Mouse (Mus musculus): ENCODE measurements around the gene Phactr1.

Gene Phactr1

GRCm38 (mm10) chr13:43085226-43085625 is 404.8 kb downstream of the Phactr1 start:
- ATAC-seq (ENCODE audit: insufficient number of reproducible peaks, low FRiP score, low TSS enrichment) = no peak

- peak; percentile 32 for ATAC-seq (ENCODE audit: insufficient number of reproducible peaks, low FRiP score, low TSS enrichment)
These were observed 413.9 kb downstream of the Phactr1 start for GRCm38 (mm10) chr13:43094365-43094764.

GRCm38 (mm10) chr13:43102943-43103342 is 422.5 kb downstream of the Phactr1 start:
- no peak for ATAC-seq (ENCODE audit: insufficient number of reproducible peaks, low FRiP score, low TSS enrichment)

- no peak for ATAC-seq (ENCODE audit: insufficient number of reproducible peaks, low FRiP score, low TSS enrichment)
These were observed 424.1 kb downstream of the Phactr1 start for GRCm38 (mm10) chr13:43104496-43104895.

GRCm38 (mm10) chr13:43112280-43112679 is 431.9 kb downstream of the Phactr1 start:
- ATAC-seq (ENCODE audit: insufficient number of reproducible peaks, low FRiP score, low TSS enrichment) = peak; percentile 96

GRCm38 (mm10) chr13:43112707-43113106 is 432.3 kb downstream of the Phactr1 start:
- no peak for ATAC-seq (ENCODE audit: insufficient number of reproducible peaks, low FRiP score, low TSS enrichment)

- ATAC-seq (ENCODE audit: insufficient number of reproducible peaks, low FRiP score, low TSS enrichment) = no peak
These were observed 432.7 kb downstream of the Phactr1 start for GRCm38 (mm10) chr13:43113141-43113540.

- ATAC-seq (ENCODE audit: insufficient number of reproducible peaks, low FRiP score, low TSS enrichment) = no peak
These were observed 442.1 kb downstream of the Phactr1 start for GRCm38 (mm10) chr13:43122306-43123070.

- ATAC-seq (ENCODE audit: insufficient number of reproducible peaks, low FRiP score, low TSS enrichment) = no peak
These were observed 443.7 kb downstream of the Phactr1 start for GRCm38 (mm10) chr13:43123895-43124682.

GRCm38 (mm10) chr13:43124683-43125074 is 444.3 kb downstream of the Phactr1 start:
- ATAC-seq (ENCODE audit: insufficient number of reproducible peaks, low FRiP score, low TSS enrichment) = no peak

GRCm38 (mm10) chr13:43130161-43130560 is 449.7 kb downstream of the Phactr1 start:
- no peak for ATAC-seq (ENCODE audit: insufficient number of reproducible peaks, low FRiP score, low TSS enrichment)

GRCm38 (mm10) chr13:43131741-43132191 is 451.3 kb downstream of the Phactr1 start:
- ATAC-seq (ENCODE audit: insufficient number of reproducible peaks, low FRiP score, low TSS enrichment) = no peak

GRCm38 (mm10) chr13:43132859-43133258 is 452.4 kb downstream of the Phactr1 start:
- ATAC-seq (ENCODE audit: insufficient number of reproducible peaks, low FRiP score, low TSS enrichment) = no peak

- ATAC-seq (ENCODE audit: insufficient number of reproducible peaks, low FRiP score, low TSS enrichment) = no peak
These were observed 453.0 kb downstream of the Phactr1 start for GRCm38 (mm10) chr13:43133400-43133799.

- ATAC-seq (ENCODE audit: insufficient number of reproducible peaks, low FRiP score, low TSS enrichment) = no peak
These were observed 454.0 kb downstream of the Phactr1 start for GRCm38 (mm10) chr13:43134468-43134867.

GRCm38 (mm10) chr13:43144720-43145418 is 464.4 kb downstream of the Phactr1 start:
- no peak for ATAC-seq (ENCODE audit: insufficient number of reproducible peaks, low FRiP score, low TSS enrichment)

- no peak for ATAC-seq (ENCODE audit: insufficient number of reproducible peaks, low FRiP score, low TSS enrichment)
These were observed 466.3 kb downstream of the Phactr1 start for GRCm38 (mm10) chr13:43146515-43147258.

GRCm38 (mm10) chr13:43148692-43149091 is 468.3 kb downstream of the Phactr1 start:
- no peak for ATAC-seq (ENCODE audit: insufficient number of reproducible peaks, low FRiP score, low TSS enrichment)

GRCm38 (mm10) chr13:43149661-43150060 is 469.2 kb downstream of the Phactr1 start:
- no peak for ATAC-seq (ENCODE audit: insufficient number of reproducible peaks, low FRiP score, low TSS enrichment)

- ATAC-seq (ENCODE audit: insufficient number of reproducible peaks, low FRiP score, low TSS enrichment) = no peak
These were observed 471.6 kb downstream of the Phactr1 start for GRCm38 (mm10) chr13:43152005-43152520.
